13 mouse cellular contexts compared by ENCODE assay signal in the genomic region with DNA sequence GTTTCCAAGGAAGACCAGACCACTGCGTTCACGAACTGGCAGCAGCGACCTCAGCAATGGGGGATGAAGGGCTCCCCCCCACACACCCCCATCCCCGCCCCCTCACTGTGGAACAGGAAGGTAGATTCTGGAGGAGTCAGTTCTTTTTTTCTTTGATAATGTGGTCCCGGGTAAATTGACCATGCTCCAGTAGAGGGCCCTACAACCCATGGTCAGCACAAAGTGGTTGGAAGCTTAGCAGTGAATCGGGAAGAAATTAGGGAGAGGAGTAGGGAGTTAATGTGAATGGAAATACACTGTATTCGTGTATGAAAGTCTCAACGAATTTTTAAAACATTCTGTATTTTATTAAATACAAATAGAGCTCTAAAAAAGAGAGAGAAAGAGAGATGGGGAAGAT. TPM values are rescaled to one million over a fixed set of nuclear protein-coding genes. Genes with fewer than 3 reads are reported as not detected.
A peak's percentile ranks its signal among the peaks of the same experiment; 100 is the strongest.
DNase-seq lines count a peak whose midpoint lies in the region; TF ChIP-seq lines count a peak whose summit lies in the region.
"Had no signal": no experiment of that assay in that cellular context is flagged by ENCODE, and none has a peak within 500 bp of the region (broad histone marks: within the 10 kb centered on the region; RNA-seq: fewer than 3 reads in every experiment).

No protein-coding gene starts in this region.

- H3K27me3 ChIP-seq in heart, adult 2 months (ENCODE audit: control insufficient read depth, insufficient read depth, low read length): no peaks in the 10 kb centered on the region
- H3K27me3 ChIP-seq in heart, embryonic 10.5 days (ENCODE audit: insufficient read depth, poor library complexity, severe bottlenecking): no peaks in the 10 kb centered on the region
- H3K27me3 ChIP-seq: limb, embryonic 12.5 days; neural tube, embryonic 12.5 days had no signal

- H3K9me3 ChIP-seq in heart, embryonic 10.5 days: no peaks in the 10 kb centered on the region
- H3K9me3 ChIP-seq: embryonic facial prominence, embryonic 10.5 days; limb, embryonic 12.5 days; neural tube, embryonic 12.5 days had no signal

- 47% methylated on average over 8 of the region's 8 CpGs for WGBS in heart, adult 2 months
- 52% methylated on average over 8 of the region's 8 CpGs for WGBS in heart, embryonic 10.5 days

- DNase-seq in heart, adult 2 months: no peak
- no peak for DNase-seq in heart, embryonic 10.5 days (ENCODE audit: low spot score)
- DNase-seq in left cerebral cortex, postnatal 4 days: peak; percentile 4
- no peak for DNase-seq in left cerebral cortex, adult 18-20 months (ENCODE audit: low spot score in 2 of 2)
- peak; percentile 21 for DNase-seq in NIH3T3 (ENCODE audit: low read depth)
- peak; percentile 16 for DNase-seq in brain, adult 2 months (ENCODE audit: low read depth, low spot score)
- DNase-seq in adrenal gland, postnatal 10 days: no peak
- no peak for DNase-seq in right cerebral cortex, adult 18-20 months
- DNase-seq: spleen, adult 18-20 months; thymus, postnatal 36 days had no signal

- TF ChIP-seq CTCF in heart, adult 2 months (IDR thresholded peaks at IDR 0.05): peak; percentile 38

- TF ChIP-seq EP300 in heart, adult 2 months (IDR thresholded peaks at IDR 0.05; ENCODE audit: insufficient read depth, low read depth, low read length): no peak

- no peaks in the 10 kb centered on the region for H3K79me2 ChIP-seq in heart, adult 2 months (replicated peaks; ENCODE audit: control insufficient read depth, insufficient read depth, low read length)

- H3K9ac ChIP-seq in heart, adult 2 months (ENCODE audit: low read depth, low read length): no peak overlapping the region
- H3K9ac ChIP-seq: limb, embryonic 12.5 days; neural tube, embryonic 12.5 days had no signal

- H3K4me3 ChIP-seq in heart, adult 2 months: no peak overlapping the region
- no peak overlapping the region for H3K4me3 ChIP-seq in heart, embryonic 10.5 days
- H3K4me3 ChIP-seq: embryonic facial prominence, embryonic 10.5 days; limb, embryonic 12.5 days; neural tube, embryonic 12.5 days had no signal

- no peaks in the 10 kb centered on the region for H3K4me1 ChIP-seq in heart, adult 2 months (ENCODE audit: control insufficient read depth, insufficient read depth, low read length)
- H3K4me1 ChIP-seq in heart, embryonic 10.5 days: no peaks in the 10 kb centered on the region
- H3K4me1 ChIP-seq: embryonic facial prominence, embryonic 10.5 days; limb, embryonic 12.5 days; neural tube, embryonic 12.5 days had no signal

- H3K27ac ChIP-seq in heart, adult 2 months: no peak overlapping the region
- H3K27ac ChIP-seq in heart, embryonic 10.5 days: no peak overlapping the region
- H3K27ac ChIP-seq: embryonic facial prominence, embryonic 10.5 days; limb, embryonic 12.5 days; neural tube, embryonic 12.5 days had no signal

- H3K36me3 ChIP-seq in heart, adult 2 months (ENCODE audit: control insufficient read depth, insufficient read depth, low read length): peaks cover 15% of the 10 kb centered on the region
- H3K36me3 ChIP-seq in heart, embryonic 10.5 days: peaks cover 92% of the 10 kb centered on the region

- TF ChIP-seq POLR2A in heart, adult 2 months (IDR thresholded peaks at IDR 0.05; ENCODE audit: insufficient read depth, low read depth, low read length): no peak

- intact Hi-C loops in heart, adult 2 months (cut with DNase I): loop anchor here (5.0 kb wide), 1 partner anchor 39 kb away; no protein-coding TSS in a partner anchor
- intact Hi-C loops in left cerebral cortex, postnatal 4 days (cut with DNase I): no loop called here

RNA-seq across cellular contexts. Expression of gene Paip1, which starts 35.3 kb away (rescaled TPM):
- 100 to 1,000 TPM; 105 to 131 TPM for total RNA-seq in heart, adult 2 months (2021)
- polyA plus RNA-seq in heart, adult 2 months (2012; rRNA removed): 30.3 and 56.6 TPM in 2 replicates
- 29.8 and 37.5 TPM in 2 replicates for polyA plus RNA-seq in heart, embryonic 10.5 days (2016; fragmentation: Nextera tagmentation; extraction: Ambion mirVana)
- total RNA-seq in left cerebral cortex, postnatal 4 days (2021): 100 to 1,000 TPM; 115 to 124 TPM
- 100 to 1,000 TPM; 103 to 107 TPM for total RNA-seq in left cerebral cortex, adult 18-20 months (2021)
- 100 to 1,000 TPM; 106 TPM for total RNA-seq in adrenal gland, postnatal 10 days (2021)

Comparison
In these comparisons a context has a peak if more than half of its experiments do, and no peak if none do; other contexts are left out.
1. DNase-seq: peak in left cerebral cortex, postnatal 4 days (single experiment), NIH3T3 (single experiment) and brain, adult 2 months (single experiment); none in heart, adult 2 months (0 of 2), heart, embryonic 10.5 days (single experiment), left cerebral cortex, adult 18-20 months (0 of 2), adrenal gland, postnatal 10 days (single experiment) and right cerebral cortex, adult 18-20 months (single experiment).